Mouse (Mus musculus): ENCODE results near the gene Zfp433. TPM values are rescaled to one million over a fixed set of nuclear protein-coding genes. Genes with fewer than 3 reads are reported as not detected.
"Not testable (repeated sequence)": the region's sequence is repeated elsewhere in the genome, so short reads cannot be mapped to it uniquely, and the experiment has no call there.

Gene Zfp433
- 10.1 and 12.5 TPM in 2 replicates for polyA plus RNA-seq (2015; fragmentation: Nextera tagmentation; extraction: Ambion mirVana)

DNA sequence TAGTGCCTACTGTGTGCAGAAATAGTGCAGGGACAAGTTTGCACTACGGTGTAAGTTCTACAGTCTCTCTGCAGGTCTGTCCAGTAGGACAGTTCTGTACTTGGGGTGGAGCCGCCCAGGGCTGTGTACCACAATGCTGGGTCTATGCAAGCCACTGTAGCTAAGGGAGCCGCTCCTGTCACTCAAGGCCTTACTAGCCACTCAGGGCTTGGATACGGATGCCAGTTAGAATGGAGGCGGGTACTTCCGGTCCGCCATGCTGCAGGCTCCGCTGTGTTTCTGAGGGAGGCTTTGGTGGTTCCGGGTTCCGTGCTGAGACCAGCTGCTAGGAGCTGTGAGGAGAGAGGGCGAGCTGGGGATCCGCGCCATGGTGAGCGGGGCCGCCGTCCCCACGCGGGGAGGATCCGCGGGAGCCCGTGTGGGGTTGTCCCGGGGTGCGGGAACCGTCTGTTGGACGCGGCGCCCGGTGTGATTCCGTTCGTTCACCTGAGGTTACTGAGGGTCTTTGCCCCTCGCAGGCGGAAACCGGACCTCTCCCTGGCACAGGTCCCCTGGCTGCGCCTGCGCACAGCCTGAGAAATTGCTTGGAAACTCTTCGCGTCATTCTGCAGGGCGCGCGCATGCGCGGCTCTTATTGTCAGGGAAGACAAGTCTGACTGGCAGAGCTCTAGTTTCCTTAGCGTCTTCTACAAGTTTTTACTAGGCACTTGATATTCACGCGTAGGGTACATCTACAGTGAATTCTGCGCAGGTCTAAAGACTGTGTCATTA lies at the start of gene Zfp433:
Gene Zfp433 (plus strand): TSS at position 295 of the 771 bp plus-strand sequence.
- ATAC-seq, result peak; percentile 99
- H3K27ac ChIP-seq (ENCODE audit: low read length); DNase-seq (ENCODE audit: low spot score); H3K4me2 ChIP-seq (replicated peaks; ENCODE audit: low read depth, low read length); H3K4me1 ChIP-seq (ENCODE audit: insufficient read depth, low read depth, low read length); H3K4me3 ChIP-seq (ENCODE audit: low read depth, low read length); H3K9ac ChIP-seq (replicated peaks; ENCODE audit: low read depth); H3K36me3 ChIP-seq (ENCODE audit: insufficient read depth, low read length); H3K9me3 ChIP-seq (ENCODE audit: low read length); H3K27me3 ChIP-seq (replicated peaks; ENCODE audit: insufficient read depth, low read length): not testable (repeated sequence)
- WGBS, result no CpG with 5 or more reads among the region's 46 CpGs

DNA sequence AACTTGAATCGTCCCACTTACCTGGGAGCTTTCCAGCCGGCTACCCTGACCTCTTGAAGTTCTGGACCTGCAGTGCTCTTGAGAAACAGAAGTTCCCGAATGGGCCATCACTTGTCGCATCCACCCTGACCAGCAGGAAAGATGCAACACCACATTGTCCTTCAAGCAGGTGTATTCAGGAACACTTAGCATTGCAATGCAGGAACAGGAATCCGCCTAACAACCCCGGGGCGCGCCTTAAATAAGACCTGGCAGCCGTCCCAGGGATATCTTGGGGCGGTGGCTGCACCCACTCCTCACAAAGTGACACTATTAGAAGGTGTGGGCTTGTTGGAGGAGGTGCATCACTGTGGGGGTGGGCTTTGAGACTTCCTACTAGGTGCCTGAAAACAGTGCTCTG lies 49.4 kb upstream of the Zfp433 start:
- 0 out of 2 replicates have a peak, but pooled peaks cover 3% of the 10 kb centered on the region for H3K36me3 ChIP-seq (ENCODE audit: insufficient read depth, low read length)
- 93% methylated on average over 10 of the region's 10 CpGs for WGBS

DNA sequence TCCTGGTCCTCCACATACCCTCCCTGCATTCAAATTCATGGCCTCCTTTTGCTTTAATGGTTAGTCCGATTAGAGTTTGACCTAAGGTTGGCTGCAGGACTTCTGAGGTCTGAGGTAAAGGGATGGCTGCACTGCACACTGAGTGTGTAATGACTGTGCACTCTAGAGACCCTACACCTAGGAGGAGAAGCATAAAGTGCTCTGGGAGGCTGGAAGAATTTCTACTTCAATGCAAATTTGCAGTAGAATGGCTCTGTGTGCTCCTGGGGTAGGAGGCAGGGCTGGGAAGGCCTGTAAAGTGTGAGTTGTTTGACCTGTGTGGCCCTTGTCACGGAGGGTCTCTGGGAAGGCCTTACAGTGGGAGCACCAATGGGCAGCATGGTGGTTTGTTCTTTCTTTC lies 48.5 kb upstream of the Zfp433 start:
- whole genome bisulfite sequencing, result 98% methylated on average over 2 of the region's 2 CpGs
- peaks cover 11% of the 10 kb centered on the region; the same call in 1 of the 2 replicates for H3K9me3 ChIP-seq (ENCODE audit: low read length)
- H3K4me2 ChIP-seq (replicated peaks; ENCODE audit: low read depth, low read length), result no peak overlapping the region
- no peak for TF ChIP-seq EP300 (IDR thresholded peaks at IDR 0.05)
- no peak for TF ChIP-seq CTCF (IDR thresholded peaks at IDR 0.05)
- 0 out of 2 replicates have a peak, but pooled peaks cover 3% of the 10 kb centered on the region for H3K36me3 ChIP-seq (ENCODE audit: insufficient read depth, low read length)
- no peaks in the 10 kb centered on the region for H3K4me1 ChIP-seq (ENCODE audit: insufficient read depth, low read depth, low read length)
- H3K27me3 ChIP-seq (replicated peaks; ENCODE audit: insufficient read depth, low read length), result no peaks in the 10 kb centered on the region
- no peak overlapping the region for H3K4me3 ChIP-seq (ENCODE audit: low read depth, low read length)
- H3K27ac ChIP-seq (ENCODE audit: low read length), result no peak overlapping the region
- DNase-seq (ENCODE audit: low spot score), result no peak
- ATAC-seq, result no peak
- no peak overlapping the region for H3K9ac ChIP-seq (replicated peaks; ENCODE audit: low read depth)

More for the DNA sequence above, 49.4 kb upstream of the Zfp433 start:
- no peak for TF ChIP-seq CTCF (IDR thresholded peaks at IDR 0.05)
- no peak for TF ChIP-seq EP300 (IDR thresholded peaks at IDR 0.05)
- H3K27me3 ChIP-seq (replicated peaks; ENCODE audit: insufficient read depth, low read length), result no peaks in the 10 kb centered on the region
- DNase-seq (ENCODE audit: low spot score) (no peak), ATAC-seq (no peak)
- H3K9me3 ChIP-seq (ENCODE audit: low read length), result peaks cover 9% of the 10 kb centered on the region; the same call in 1 of the 2 replicates
- no peak overlapping the region for H3K27ac ChIP-seq (ENCODE audit: low read length)
- no peaks in the 10 kb centered on the region for H3K4me1 ChIP-seq (ENCODE audit: insufficient read depth, low read depth, low read length)
- no peak overlapping the region for H3K9ac ChIP-seq (replicated peaks; ENCODE audit: low read depth)
- H3K4me2 ChIP-seq (replicated peaks; ENCODE audit: low read depth, low read length), result no peak overlapping the region
- H3K4me3 ChIP-seq (ENCODE audit: low read depth, low read length), result no peak overlapping the region

DNA sequence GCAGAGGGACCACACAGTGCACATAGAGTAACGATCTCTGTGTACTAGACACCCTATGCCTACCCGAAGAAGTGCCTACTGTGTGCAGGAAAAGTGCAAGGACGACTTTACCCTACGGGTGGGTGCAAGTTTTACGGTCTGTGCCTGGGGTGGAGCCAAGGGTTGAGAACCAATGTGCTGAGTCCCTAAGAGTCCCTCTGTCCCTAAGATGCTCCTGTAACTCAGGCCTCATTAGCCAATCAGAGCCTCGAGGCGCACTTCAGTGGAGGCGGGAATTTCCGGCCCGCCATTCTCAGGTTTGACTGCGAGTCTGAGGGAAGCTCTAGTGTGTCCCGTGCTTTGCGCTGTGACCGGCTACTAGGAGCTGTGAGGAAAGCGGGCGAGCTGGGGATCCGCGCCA lies 17.5 kb upstream of the Zfp433 start:
- not testable (repeated sequence) for DNase-seq (ENCODE audit: low spot score); H3K27me3 ChIP-seq (replicated peaks; ENCODE audit: insufficient read depth, low read length); ATAC-seq; H3K36me3 ChIP-seq (ENCODE audit: insufficient read depth, low read length); H3K4me1 ChIP-seq (ENCODE audit: insufficient read depth, low read depth, low read length); H3K27ac ChIP-seq (ENCODE audit: low read length); H3K4me2 ChIP-seq (replicated peaks; ENCODE audit: low read depth, low read length); H3K9me3 ChIP-seq (ENCODE audit: low read length); H3K9ac ChIP-seq (replicated peaks; ENCODE audit: low read depth); H3K4me3 ChIP-seq (ENCODE audit: low read depth, low read length)
- WGBS, result no CpG with 5 or more reads among the region's 18 CpGs

DNA sequence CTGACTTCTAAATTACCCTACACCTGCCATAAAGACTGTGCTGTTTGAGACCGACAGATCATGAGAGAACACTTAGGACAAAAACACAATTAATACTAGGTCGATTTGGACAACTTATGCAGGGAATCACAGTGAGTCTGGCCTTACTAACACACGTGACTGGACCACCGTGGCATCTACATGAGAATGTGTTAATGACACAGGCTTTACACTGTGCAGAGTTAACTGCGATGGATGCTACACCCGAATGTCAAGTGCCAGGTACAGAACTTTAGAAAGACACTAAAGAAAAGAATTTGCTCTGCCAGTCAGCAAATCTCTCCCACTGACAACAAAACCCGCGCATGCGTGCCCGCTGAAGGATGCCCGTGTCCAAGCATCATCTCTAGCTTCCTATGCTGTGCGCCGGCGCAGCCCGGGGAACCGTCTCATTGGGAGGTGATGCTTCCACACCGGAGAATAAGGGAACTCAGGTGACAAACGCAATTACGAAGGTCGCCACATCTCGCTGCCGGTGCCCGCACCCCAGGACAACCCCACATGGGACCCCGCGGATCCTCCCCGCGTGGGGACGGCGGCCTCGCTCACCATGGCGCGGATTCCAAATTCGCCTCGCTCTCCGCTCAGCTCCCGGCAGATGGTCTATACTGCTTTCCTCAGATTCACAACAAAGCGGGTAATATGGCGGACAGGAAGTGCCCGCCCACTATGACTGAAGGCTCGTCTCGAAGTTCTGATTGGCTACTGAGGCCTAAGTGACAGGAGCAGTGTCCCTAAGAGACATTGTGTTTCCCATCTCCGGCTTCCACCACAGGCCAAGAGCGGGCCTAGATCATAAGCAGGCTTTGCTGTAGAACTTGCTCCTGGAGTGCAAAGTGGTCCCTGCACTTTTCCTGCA lies 66.1 kb downstream of the Zfp433 start, which contains the start of gene Gm3055:
Gene Gm3055 (minus strand): TSS at position 656 of the 898 bp plus-strand sequence.
- not testable (repeated sequence) for H3K27me3 ChIP-seq (replicated peaks; ENCODE audit: insufficient read depth, low read length); H3K4me2 ChIP-seq (replicated peaks; ENCODE audit: low read depth, low read length); H3K27ac ChIP-seq (ENCODE audit: low read length); H3K9ac ChIP-seq (replicated peaks; ENCODE audit: low read depth); DNase-seq (ENCODE audit: low spot score); H3K9me3 ChIP-seq (ENCODE audit: low read length); H3K36me3 ChIP-seq (ENCODE audit: insufficient read depth, low read length); H3K4me3 ChIP-seq (ENCODE audit: low read depth, low read length); H3K4me1 ChIP-seq (ENCODE audit: insufficient read depth, low read depth, low read length)
- WGBS, result no CpG with 5 or more reads among the region's 43 CpGs
- peak; percentile 96 for ATAC-seq

DNA sequence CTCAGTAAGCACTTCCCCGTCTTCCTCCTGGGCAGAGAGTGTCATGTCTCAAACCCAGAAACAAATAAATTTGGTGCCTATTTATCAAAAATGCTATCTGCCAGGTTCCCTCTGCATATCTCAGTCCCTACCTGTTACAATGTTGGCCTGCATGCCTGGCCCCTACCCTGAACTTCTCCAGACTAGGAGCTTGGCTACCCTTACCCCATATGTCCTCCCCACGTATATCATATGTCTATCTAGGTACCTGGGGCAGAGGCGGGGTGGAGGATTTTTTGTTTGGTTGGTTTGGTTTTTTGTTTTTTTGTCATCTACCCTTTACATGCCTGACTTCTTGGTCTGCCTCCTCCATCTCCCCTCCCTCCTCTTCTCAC lies 66.8 kb downstream of the Zfp433 start:
- H3K36me3 ChIP-seq (ENCODE audit: insufficient read depth, low read length); H3K9ac ChIP-seq (replicated peaks; ENCODE audit: low read depth); H3K27ac ChIP-seq (ENCODE audit: low read length); H3K9me3 ChIP-seq (ENCODE audit: low read length); DNase-seq (ENCODE audit: low spot score); H3K4me3 ChIP-seq (ENCODE audit: low read depth, low read length); H3K27me3 ChIP-seq (replicated peaks; ENCODE audit: insufficient read depth, low read length); H3K4me1 ChIP-seq (ENCODE audit: insufficient read depth, low read depth, low read length); H3K4me2 ChIP-seq (replicated peaks; ENCODE audit: low read depth, low read length): not testable (repeated sequence)
- no CpG with 5 or more reads among the region's 3 CpGs for WGBS
- ATAC-seq, result 0 out of 2 replicates have a peak, but pooled peaks have one; percentile 28

Other genes with a start within 250 kb of the Zfp433 start
- gene Nfic, start 249.2 kb upstream of the Zfp433 start, polyA plus RNA-seq (2015; fragmentation: Nextera tagmentation; extraction: Ambion mirVana), result 73.6 and 83.9 TPM in 2 replicates
- 0.08 and 0.11 TPM in 2 replicates for gene Celf5, start 222.1 kb upstream of the Zfp433 start, polyA plus RNA-seq (2015; fragmentation: Nextera tagmentation; extraction: Ambion mirVana)
- 40.7 and 46.7 TPM in 2 replicates for gene Ncln, start 208.4 kb upstream of the Zfp433 start, polyA plus RNA-seq (2015; fragmentation: Nextera tagmentation; extraction: Ambion mirVana)
- gene S1pr4, start 204.7 kb upstream of the Zfp433 start, polyA plus RNA-seq (2015; fragmentation: Nextera tagmentation; extraction: Ambion mirVana), result 19.0 and 19.3 TPM in 2 replicates
- gene Gna15, start 180.6 kb upstream of the Zfp433 start, polyA plus RNA-seq (2015; fragmentation: Nextera tagmentation; extraction: Ambion mirVana), result 4.2 and 4.6 TPM in 2 replicates
- gene Gna11, start 159.6 kb upstream of the Zfp433 start, polyA plus RNA-seq (2015; fragmentation: Nextera tagmentation; extraction: Ambion mirVana), result 62.5 and 63.2 TPM in 2 replicates
- gene Aes, start 145.3 kb upstream of the Zfp433 start, polyA plus RNA-seq (2015; fragmentation: Nextera tagmentation; extraction: Ambion mirVana), result 467 and 473 TPM in 2 replicates
- gene Tle2, start 130.3 kb upstream of the Zfp433 start, polyA plus RNA-seq (2015; fragmentation: Nextera tagmentation; extraction: Ambion mirVana), result 29.9 and 37.0 TPM in 2 replicates
- gene Tle6, start 103.8 kb upstream of the Zfp433 start, polyA plus RNA-seq (2015; fragmentation: Nextera tagmentation; extraction: Ambion mirVana), result 12.8 and 18.5 TPM in 2 replicates
- gene BC025920, start 98.6 kb upstream of the Zfp433 start, polyA plus RNA-seq (2015; fragmentation: Nextera tagmentation; extraction: Ambion mirVana), result 0.07 and 0.29 TPM in 2 replicates
- 24.1 and 24.2 TPM in 2 replicates for gene Sirt6, start 77.0 kb upstream of the Zfp433 start, polyA plus RNA-seq (2015; fragmentation: Nextera tagmentation; extraction: Ambion mirVana)
- 4.4 and 5.3 TPM in 2 replicates for gene Ankrd24, start 76.3 kb upstream of the Zfp433 start, polyA plus RNA-seq (2015; fragmentation: Nextera tagmentation; extraction: Ambion mirVana)
- 2.6 and 2.9 TPM in 2 replicates for gene Gm10778, start 55.8 kb upstream of the Zfp433 start, polyA plus RNA-seq (2015; fragmentation: Nextera tagmentation; extraction: Ambion mirVana)
- gene Gm3055, start 66.3 kb downstream of the Zfp433 start, polyA plus RNA-seq (2015; fragmentation: Nextera tagmentation; extraction: Ambion mirVana), result 2.7 and 3.1 TPM in 2 replicates
- gene Gm4767, start 107.4 kb downstream of the Zfp433 start, polyA plus RNA-seq (2015; fragmentation: Nextera tagmentation; extraction: Ambion mirVana), result 1.4 and 1.8 TPM in 2 replicates
- gene Gm32687, start 159.1 kb downstream of the Zfp433 start, polyA plus RNA-seq (2015; fragmentation: Nextera tagmentation; extraction: Ambion mirVana), result 6.1 and 7.7 TPM in 2 replicates
- 0.73 and 0.99 TPM in 2 replicates for gene Zfp781, start 225.7 kb downstream of the Zfp433 start, polyA plus RNA-seq (2015; fragmentation: Nextera tagmentation; extraction: Ambion mirVana)

All from lung, postnatal 0 days (tissue).